Mouse (Mus musculus) splenic B cell, adult 2 months (primary cell): ENCODE data around the gene Gm21981.

Experiments used
- DNase-seq: peaks from one replicate; pipeline ENCODE4 v3.0.0-alpha.2; 2011; ENCODE audit warnings: low read depth, low spot score
- H3K27me3 ChIP-seq: 2 replicates; pipeline ENCODE4 v1.6.1; 2012; ENCODE audit warnings: mild to moderate bottlenecking, low read length, moderate library complexity, mixed read lengths; ENCODE audit not compliant: control insufficient read depth, poor library complexity, insufficient read depth, severe bottlenecking
- H3K36me3 ChIP-seq: 2 replicates; pipeline ENCODE4 v1.6.1; 2012; ENCODE audit warnings: mild to moderate bottlenecking, low read length, moderate library complexity, mixed read lengths; ENCODE audit not compliant: control insufficient read depth, poor library complexity, insufficient read depth, severe bottlenecking

The Gm21981 gene

DNA sequence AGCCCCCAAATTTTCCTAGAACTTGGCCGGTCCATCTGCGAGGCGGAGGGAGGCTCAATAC lies at the start of gene Gm21981:
TSS of gene Gm21981 (minus strand) at position 14 of the 61 bp plus-strand sequence.
- DNase-seq, result no peak
- Histone ChIP-seq H3K27me3 (no peaks in the 10 kb centered on the region), H3K36me3 (no peaks in the 10 kb centered on the region)

DNA sequence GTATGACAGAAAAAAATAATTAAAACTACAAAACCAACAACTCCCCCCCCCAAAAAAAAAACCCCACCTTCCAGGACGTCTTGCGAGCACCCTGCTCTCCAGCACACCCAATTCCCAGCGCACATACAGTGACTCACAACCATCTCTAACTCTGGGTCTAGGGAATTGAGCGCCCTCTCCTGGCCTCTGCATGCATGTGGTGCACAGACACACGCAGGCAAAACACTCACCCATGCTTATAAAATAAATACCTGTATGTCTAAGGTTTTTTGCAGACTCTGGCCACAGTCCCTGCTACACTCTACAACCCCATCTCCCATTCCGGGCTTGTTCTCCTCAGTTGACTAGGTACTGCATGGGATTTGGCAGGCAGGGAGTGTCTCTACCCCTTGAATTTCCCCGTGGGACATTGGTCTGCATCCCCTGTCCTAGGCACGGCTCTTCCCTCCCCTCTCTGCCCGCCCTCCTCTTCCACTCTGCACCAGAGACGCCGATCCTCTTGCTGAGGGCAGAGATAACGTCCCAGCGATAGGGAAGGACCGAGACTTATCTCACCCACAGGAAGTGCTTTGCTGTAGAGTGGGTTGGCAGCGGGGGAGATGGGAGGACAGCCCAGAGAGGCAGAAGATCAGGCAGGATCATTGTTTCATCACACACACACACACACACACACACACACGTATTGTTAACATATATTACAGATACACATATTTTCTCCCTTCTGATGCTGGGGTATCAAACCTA lies 48.9 kb upstream of the Gm21981 start:
- Histone ChIP-seq H3K36me3 (no peaks in the 10 kb centered on the region; the same call in none of the 2 replicates), H3K27me3 (no peaks in the 10 kb centered on the region)
- peak; percentile 63 for DNase-seq

DNA sequence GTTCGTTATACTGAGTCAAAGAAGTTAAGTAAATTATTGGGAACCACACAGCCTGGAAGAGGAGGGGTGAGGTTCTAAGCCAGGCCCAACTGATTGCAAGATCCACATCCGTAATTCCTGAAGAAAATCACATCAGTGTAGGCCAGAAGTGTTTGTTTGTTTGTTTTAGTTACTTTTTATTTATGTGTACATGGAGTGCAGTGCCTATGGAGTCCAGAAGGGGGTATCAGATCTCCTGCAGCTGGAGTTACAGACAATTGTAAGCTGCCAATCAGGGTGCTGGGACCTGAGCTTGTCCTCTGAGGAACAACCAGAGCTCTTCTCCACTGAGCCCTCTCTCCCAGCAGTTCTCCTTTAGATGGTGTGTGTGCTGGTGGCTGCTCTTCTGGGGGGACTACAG lies 45.9 kb upstream of the Gm21981 start:
- peak; percentile 43 for DNase-seq
- Histone ChIP-seq H3K36me3 (no peaks in the 10 kb centered on the region; the same call in 1 of the 2 replicates), H3K27me3 (no peaks in the 10 kb centered on the region)

GRCm38 (mm10) chr17:47738879-47739798 lies 44.9 kb upstream of the Gm21981 start:
- Histone ChIP-seq H3K27me3 (no peaks in the 10 kb centered on the region), H3K36me3 (no peaks in the 10 kb centered on the region; the same call in 1 of the 2 replicates)
- peak; percentile 80 for DNase-seq

DNA sequence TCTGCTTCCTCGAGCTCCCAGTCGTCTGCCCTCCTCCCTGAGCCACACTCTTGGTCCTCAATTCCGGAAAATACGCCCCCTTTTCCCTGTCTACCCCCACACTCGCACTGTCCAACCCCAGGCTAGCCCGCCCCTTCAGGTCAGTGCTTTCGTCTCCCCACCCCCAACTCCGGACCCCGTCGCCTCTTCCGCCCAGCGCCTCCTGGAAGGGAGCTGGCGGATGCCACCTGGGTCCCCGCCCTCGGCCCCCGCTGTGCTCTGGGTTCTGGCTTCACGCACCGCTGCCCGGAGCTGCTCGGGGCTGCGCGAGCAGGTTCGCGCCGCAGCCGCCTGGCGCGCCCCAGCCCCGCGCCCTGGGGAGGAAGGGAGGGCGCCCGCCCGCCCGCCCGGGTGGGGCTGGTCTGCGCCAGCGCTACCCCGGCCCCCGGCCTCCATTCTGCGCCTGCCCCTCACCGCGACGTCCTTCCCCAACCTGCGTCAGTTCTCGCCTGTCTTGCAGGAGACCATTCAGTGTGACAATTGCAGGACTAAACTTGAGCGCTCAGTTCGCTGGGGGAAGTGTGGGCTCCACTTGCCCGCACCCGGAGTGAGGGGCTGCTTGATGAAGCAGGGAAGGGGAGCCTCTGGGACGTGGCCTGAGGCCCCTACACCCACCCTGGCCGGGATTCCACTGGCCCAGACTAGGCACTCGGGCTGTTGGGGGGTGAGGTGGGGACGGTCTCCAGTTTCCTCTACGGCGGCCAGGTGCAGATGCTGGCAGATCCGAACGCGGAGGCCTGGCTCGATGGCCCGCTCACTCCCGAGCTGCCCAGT lies 44.0 kb upstream of the Gm21981 start:
- Histone ChIP-seq H3K27me3 (no peaks in the 10 kb centered on the region), H3K36me3 (no peaks in the 10 kb centered on the region; the same call in 1 of the 2 replicates)
- peak; percentile 91 for DNase-seq

DNA sequence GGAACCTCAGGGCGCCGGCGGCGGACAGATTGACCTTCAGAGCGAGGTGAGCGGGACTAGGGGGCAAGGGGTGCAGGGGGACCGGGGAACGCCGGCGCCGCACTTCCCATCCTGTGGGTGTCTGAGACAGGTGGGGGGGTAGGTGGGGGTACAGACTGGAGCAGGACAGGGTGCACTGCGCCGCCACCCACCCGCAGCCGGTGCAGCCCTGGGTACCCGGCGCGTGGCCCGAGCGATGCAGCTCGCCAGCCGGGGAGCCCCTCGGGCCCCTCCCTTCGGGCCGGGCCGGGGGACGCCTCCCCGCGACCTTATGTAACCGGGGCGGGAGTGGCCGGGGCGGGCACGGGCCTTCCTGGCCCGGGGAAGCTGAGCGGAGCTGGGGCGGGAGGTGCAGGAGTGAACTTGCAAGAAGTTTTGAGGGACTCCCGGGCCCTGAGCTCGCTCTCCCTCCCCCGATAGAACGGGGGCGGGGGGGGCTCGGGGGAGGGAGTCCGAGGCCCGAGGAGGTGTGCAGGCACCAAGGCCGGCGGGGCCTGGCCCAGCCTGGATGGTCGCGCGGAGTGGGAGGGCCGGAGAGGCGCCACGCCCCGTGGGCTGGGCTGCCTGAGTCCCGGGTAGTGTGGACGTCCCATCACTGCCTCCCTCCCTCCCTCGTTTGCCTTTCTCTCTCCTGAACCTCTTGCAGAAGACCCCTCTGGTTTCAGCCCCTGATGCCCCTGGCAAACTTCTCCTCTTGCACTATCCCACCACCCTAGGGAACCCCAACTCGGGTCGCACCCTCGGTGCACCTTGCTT lies 43.2 kb upstream of the Gm21981 start:
- DNase-seq, result peak; percentile 93
- H3K27me3 ChIP-seq, result no peaks in the 10 kb centered on the region
- no peaks in the 10 kb centered on the region; the same call in 1 of the 2 replicates for H3K36me3 ChIP-seq

GRCm38 (mm10) chr17:47736856-47737255 lies 42.6 kb upstream of the Gm21981 start, which contains the start of gene Tfeb:
Tfeb (plus strand) TSS chr17:47737030.
- DNase-seq, result peak; percentile 96
- Histone ChIP-seq H3K27me3 (no peaks in the 10 kb centered on the region), H3K36me3 (no peaks in the 10 kb centered on the region; the same call in 1 of the 2 replicates)

DNA sequence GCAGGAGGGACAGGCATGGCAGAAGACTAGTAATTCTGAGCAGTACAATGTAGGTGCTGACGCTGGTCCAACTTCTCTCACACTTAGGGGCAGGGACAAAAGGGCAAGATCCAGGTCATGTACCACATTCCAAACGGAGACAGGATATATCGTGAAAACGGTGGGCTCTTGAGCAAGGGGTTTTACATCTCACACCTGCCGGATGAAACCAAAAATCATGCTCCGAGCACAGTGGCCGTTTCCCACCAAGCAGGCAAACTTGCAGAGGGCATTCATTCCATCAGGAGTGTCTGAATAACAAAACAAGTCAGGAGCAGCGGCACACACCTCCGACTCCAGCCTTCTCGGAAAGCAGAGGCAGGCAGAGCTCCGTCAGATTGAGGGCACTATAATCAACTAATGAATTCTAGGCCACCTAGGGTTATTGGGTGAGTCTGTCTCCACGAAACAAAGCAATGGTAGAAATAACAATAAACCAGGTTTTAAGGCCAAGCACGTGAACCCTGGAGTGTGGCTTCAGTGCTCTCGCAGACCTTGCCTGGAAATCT lies 41.4 kb upstream of the Gm21981 start:
- Histone ChIP-seq H3K27me3 (no peaks in the 10 kb centered on the region), H3K36me3 (no peaks in the 10 kb centered on the region; the same call in 1 of the 2 replicates)
- no peak for DNase-seq

GRCm38 (mm10) chr17:47730633-47731575 lies 36.6 kb upstream of the Gm21981 start:
- DNase-seq, result no peak

GRCm38 (mm10) chr17:47726566-47726965 lies 32.3 kb upstream of the Gm21981 start, which contains the start of gene Pgc:
Pgc (plus strand) TSS chr17:47726842.
- no peaks in the 10 kb centered on the region for H3K36me3 ChIP-seq
- DNase-seq, result no peak
- no peaks in the 10 kb centered on the region for H3K27me3 ChIP-seq

More at GRCm38 (mm10) chr17:47730633-47731575, 36.6 kb upstream of the Gm21981 start:
- Histone ChIP-seq H3K36me3 (no peaks in the 10 kb centered on the region), H3K27me3 (no peaks in the 10 kb centered on the region)

- no peak for DNase-seq
- H3K36me3 ChIP-seq, result no peaks in the 10 kb centered on the region
- H3K27me3 ChIP-seq, result no peaks in the 10 kb centered on the region
These were observed 26.9 kb upstream of the Gm21981 start for GRCm38 (mm10) chr17:47721183-47721582.

DNA sequence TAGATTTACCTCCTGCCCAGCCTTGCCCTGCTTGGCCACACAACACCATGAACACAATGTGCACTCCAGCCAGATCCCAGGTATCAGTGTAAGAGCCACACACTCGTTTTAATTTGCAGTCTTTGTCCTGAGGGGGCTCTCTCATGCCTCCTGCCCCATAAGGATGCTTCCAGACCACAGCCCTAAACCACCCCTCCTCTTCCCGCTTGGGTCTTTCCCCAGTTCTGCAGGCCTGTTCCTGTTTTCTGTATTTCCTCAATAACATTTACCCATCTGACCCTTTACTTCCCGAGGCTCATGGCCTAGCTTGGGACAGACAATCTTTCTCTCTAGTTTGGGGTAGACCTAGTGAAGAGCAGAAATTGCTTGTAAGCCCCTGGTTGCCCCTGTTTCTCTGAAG lies 20.8 kb upstream of the Gm21981 start:
- no peaks in the 10 kb centered on the region for H3K27me3 ChIP-seq
- DNase-seq, result no peak

GRCm38 (mm10) chr17:47712889-47713571 lies 18.8 kb upstream of the Gm21981 start:
- Histone ChIP-seq H3K27me3 (no peaks in the 10 kb centered on the region), H3K36me3 (no peaks in the 10 kb centered on the region)
- no peak for DNase-seq

More for the DNA sequence above, 20.8 kb upstream of the Gm21981 start:
- no peaks in the 10 kb centered on the region for H3K36me3 ChIP-seq
